Mouse (Mus musculus) liver, embryonic 15.5 days (tissue): ENCODE results near the gene Cmtr2. TPM values are rescaled to one million over a fixed set of nuclear protein-coding genes. Genes with fewer than 3 reads are reported as not detected.
A peak's percentile ranks its signal among the peaks of the same experiment; 100 is the strongest.

Experiments
- ATAC-seq: fragments of 200-750 bp; cut with Nextera tagmentation; 2 replicates; pipeline ENCODE4 v1.8.0; 2017; ENCODE audit warnings: moderate number of reproducible peaks, mild to moderate bottlenecking, moderate library complexity; ENCODE audit not compliant: insufficient read depth
- H3K27ac ChIP-seq: fragments of 300-500 bp; sonication (generic); replicated peaks from 2 replicates; pipeline ENCODE4 v1.5.1; 2015; ENCODE audit warnings: mild to moderate bottlenecking, inconsistent platforms
- H3K27me3 ChIP-seq: fragments of 300-500 bp; sonication (generic); 2 replicates; pipeline ENCODE4 v1.6.1; 2015; ENCODE audit warnings: mild to moderate bottlenecking, inconsistent platforms
- H3K36me3 ChIP-seq: fragments of 300-500 bp; sonication (generic); replicated peaks from 2 replicates; pipeline ENCODE4 v1.6.1; 2015; ENCODE audit warnings: moderate library complexity, mild to moderate bottlenecking, inconsistent platforms
- H3K4me1 ChIP-seq: fragments of 300-500 bp; sonication (generic); replicated peaks from 2 replicates; pipeline ENCODE4 v1.6.1; 2015; ENCODE audit warnings: inconsistent platforms
- H3K4me2 ChIP-seq: fragments of 300-500 bp; sonication (generic); 2 replicates; pipeline ENCODE4 v1.6.1; 2015; ENCODE audit warnings: moderate library complexity, mild to moderate bottlenecking, inconsistent platforms
- H3K4me3 ChIP-seq: fragments of 300-500 bp; sonication (generic); replicated peaks from 2 replicates; pipeline ENCODE4 v1.5.1; 2015; ENCODE audit warnings: mild to moderate bottlenecking, inconsistent platforms
- H3K9ac ChIP-seq: fragments of 300-500 bp; sonication (generic); 2 replicates; pipeline ENCODE4 v1.6.1; 2015; ENCODE audit warnings: moderate library complexity, mild to moderate bottlenecking, inconsistent platforms
- H3K9me3 ChIP-seq: fragments of 300-500 bp; sonication (generic); replicated peaks from 2 replicates; pipeline ENCODE4 v1.6.1; 2016; ENCODE audit warnings: inconsistent platforms
- WGBS: fragments of 180-500 bp; shearing (Covaris S2); methylation state at CpG from one replicate; pipeline ENCODE4 v1.1.7; 2015; ENCODE audit warnings: mixed read lengths; ENCODE audit not compliant: insufficient replicate concordance; 5-methylcytosine and 5-hydroxymethylcytosine counted together
- polyA plus RNA-seq: library from polyadenylated mRNA; unstranded; fragments of >200 nt; fragmentation: Nextera tagmentation; extraction: Ambion mirVana; gene quantifications from 2 replicates; pipeline ENCODE4 v1.2.1, GENCODE M21; 2015

The Cmtr2 gene
- polyA plus RNA-seq, 1 experiment from 2014 or later = 2.9 TPM

DNA sequence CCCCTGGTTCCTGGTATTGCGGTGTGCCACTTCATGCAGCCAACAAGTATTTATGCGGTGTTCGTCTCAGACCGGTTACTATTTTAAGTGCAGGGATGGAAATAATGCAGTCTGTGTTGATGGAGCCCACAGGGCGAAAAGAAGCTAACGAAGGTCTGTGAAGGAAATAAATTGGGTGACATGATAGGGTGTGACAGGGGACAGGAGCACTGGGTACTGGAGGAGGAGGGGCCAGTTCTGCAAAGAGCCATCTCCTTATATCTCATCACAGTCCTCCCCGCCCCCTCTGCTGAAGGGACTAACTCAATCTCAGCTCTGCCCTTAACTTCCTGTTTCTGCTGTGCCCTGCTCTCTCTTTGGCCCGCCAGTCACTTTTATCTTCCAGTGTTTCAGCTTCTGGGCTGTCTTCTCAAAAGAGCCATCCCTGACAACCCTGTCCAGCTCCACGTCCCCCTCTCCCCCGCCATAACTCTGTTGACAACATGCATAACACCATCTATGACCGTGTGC is 50.4 kb downstream of the Cmtr2 start:
- no peaks in the 10 kb centered on the region; the same call in 1 of the 2 replicates for H3K27me3 ChIP-seq
- no peak overlapping the region for H3K4me3 ChIP-seq
- H3K9me3 ChIP-seq = no peaks in the 10 kb centered on the region
- H3K4me2 ChIP-seq = no peak overlapping the region
- ATAC-seq = no peak
- H3K4me1 ChIP-seq = no peaks in the 10 kb centered on the region
- no peaks in the 10 kb centered on the region for H3K36me3 ChIP-seq
- WGBS = 43% methylated on average over 11 of the region's 11 CpGs
- H3K27ac ChIP-seq = no peak overlapping the region
- H3K9ac ChIP-seq = no peak overlapping the region

DNA sequence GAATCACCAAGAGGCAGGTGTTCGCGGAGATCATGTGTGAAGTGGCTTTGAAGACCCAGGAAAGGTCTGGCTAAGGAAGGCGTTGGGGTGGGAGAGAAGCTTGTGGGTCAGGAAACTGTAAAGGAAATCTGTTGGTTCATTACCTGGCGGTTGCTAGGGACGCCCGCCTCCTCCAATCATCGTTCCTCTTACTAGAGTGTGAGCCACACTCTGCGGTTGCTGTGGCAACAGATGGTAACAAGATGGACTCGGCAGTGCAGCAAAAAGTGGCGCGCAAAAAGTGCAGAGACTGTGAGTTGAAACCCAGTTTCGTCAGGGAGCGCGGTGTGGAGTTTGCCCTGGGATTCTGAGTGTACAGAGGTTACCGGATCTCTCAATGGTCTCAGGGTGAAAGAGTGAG is 51.3 kb downstream of the Cmtr2 start, which contains the start of gene Hydin:
Gene Hydin (plus strand): TSS at position 237 of the 400 bp plus-strand sequence.
- no peaks in the 10 kb centered on the region; the same call in 1 of the 2 replicates for H3K27me3 ChIP-seq
- peak within 1 kb of the TSS; percentile 43 for H3K4me2 ChIP-seq
- H3K4me3 ChIP-seq = no peak within 1 kb of the TSS
- H3K9me3 ChIP-seq = no peaks in the 10 kb centered on the region
- ATAC-seq = no peak
- no peak within 1 kb of the TSS for H3K27ac ChIP-seq
- H3K9ac ChIP-seq = no peak within 1 kb of the TSS
- no peaks in the 10 kb centered on the region for H3K36me3 ChIP-seq
- 1% methylated on average over 15 of the region's 15 CpGs for WGBS
- H3K4me1 ChIP-seq = no peaks in the 10 kb centered on the region

DNA sequence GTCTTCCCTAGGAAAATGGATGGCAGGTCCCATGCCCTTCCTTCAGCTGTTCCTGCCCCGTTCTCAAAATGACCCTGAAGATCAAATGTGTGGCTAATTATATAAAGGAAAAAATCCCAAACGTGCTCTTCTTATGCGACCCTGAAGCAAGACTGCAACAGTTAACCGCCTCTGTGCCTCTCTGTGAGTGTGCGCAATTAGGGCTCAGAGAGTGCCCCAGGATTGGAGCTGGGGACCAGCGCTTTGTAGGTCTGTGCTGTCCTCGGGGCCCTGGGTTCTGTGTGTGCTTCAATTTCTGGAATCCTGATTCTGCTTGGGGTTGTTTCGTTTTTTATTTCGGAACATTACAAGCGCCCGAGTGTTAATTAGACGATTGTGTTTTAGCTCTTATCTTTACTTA is 51.8 kb downstream of the Cmtr2 start:
- Histone ChIP-seq H3K9me3 (no peaks in the 10 kb centered on the region), H3K27ac (no peak overlapping the region), H3K9ac (no peak overlapping the region), H3K4me2 (peak overlapping the region; percentile 43), H3K4me1 (no peaks in the 10 kb centered on the region), H3K27me3 (no peaks in the 10 kb centered on the region; the same call in 1 of the 2 replicates), H3K36me3 (no peaks in the 10 kb centered on the region), H3K4me3 (no peak overlapping the region)
- no peak for ATAC-seq
- WGBS = 20% methylated on average over 12 of the region's 12 CpGs

DNA sequence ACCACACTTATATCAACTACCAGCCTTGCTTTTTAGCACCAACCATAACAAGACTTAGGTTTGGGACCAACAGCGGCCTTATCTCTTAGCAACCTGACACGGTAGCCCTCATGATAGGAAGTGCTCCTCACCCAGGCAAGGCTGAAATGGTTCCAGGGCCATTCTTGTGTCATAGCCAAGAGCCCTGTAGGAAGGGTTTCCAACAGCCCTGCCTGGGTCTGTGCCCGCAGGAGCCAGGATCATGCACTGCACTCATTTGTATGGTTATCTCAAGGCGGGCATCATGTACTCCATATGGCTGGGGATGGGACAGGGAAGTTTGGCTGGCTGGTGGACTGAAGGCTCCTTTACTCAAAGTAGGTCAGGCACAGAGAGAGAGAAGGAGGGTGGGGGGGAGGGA is 55.2 kb downstream of the Cmtr2 start:
- Histone ChIP-seq H3K4me3 (no peak overlapping the region), H3K4me2 (no peak overlapping the region), H3K36me3 (no peaks in the 10 kb centered on the region), H3K27me3 (no peaks in the 10 kb centered on the region; the same call in 1 of the 2 replicates), H3K9ac (no peak overlapping the region), H3K27ac (no peak overlapping the region), H3K4me1 (no peaks in the 10 kb centered on the region), H3K9me3 (no peaks in the 10 kb centered on the region)
- ATAC-seq = no peak
- 56% methylated on average over 4 of the region's 4 CpGs for WGBS

DNA sequence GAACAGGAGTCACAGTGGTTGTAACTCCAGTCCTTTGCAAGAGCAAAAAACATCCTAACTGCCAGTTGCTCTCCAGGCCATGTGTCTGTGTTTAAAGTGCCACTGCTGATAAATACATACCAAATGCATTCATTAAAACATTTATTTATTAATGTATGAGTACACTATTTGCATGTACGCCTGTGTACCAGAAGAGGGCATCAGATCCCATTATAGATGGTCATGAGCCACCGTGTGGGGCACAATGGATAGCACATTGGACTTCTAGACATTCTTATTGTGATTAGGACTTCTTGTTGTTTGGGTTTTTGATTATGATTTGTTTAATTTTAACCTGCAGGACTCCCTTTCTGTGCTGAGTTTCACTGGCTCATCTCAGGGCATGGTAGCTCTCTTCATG is 57.9 kb downstream of the Cmtr2 start:
- ATAC-seq = no peak
- WGBS = 46% methylated on average over 2 of the region's 2 CpGs
- no peaks in the 10 kb centered on the region for H3K4me1 ChIP-seq

More for the DNA sequence above, 57.9 kb downstream of the Cmtr2 start:
- H3K27ac ChIP-seq = no peak overlapping the region
- H3K27me3 ChIP-seq = no peaks in the 10 kb centered on the region
- H3K36me3 ChIP-seq = no peaks in the 10 kb centered on the region
- no peaks in the 10 kb centered on the region for H3K9me3 ChIP-seq
- no peak overlapping the region for H3K9ac ChIP-seq
- H3K4me2 ChIP-seq = no peak overlapping the region
- H3K4me3 ChIP-seq = no peak overlapping the region

Other genes starting within 250 kb of the Cmtr2 start
- 0.25 and 0.47 TPM in 2 replicates for gene Tat, start 225.2 kb upstream of the Cmtr2 start, polyA plus RNA-seq
- 0.09 TPM in 1 of 2 replicates, not detected in the other for gene Chst4, start 175.9 kb upstream of the Cmtr2 start, polyA plus RNA-seq
- gene Zfp612, start 135.9 kb upstream of the Cmtr2 start, polyA plus RNA-seq = 0.89 and 1.1 TPM in 2 replicates
- not detected in 2 replicates for gene Gm21964, start 114.5 kb upstream of the Cmtr2 start, polyA plus RNA-seq
- gene Gm17720, start 112.9 kb upstream of the Cmtr2 start, polyA plus RNA-seq = not detected in 2 replicates
- gene Calb2, start 47.5 kb upstream of the Cmtr2 start, polyA plus RNA-seq = not detected in 2 replicates
- 0.07 and 0.10 TPM in 2 replicates for gene Hydin, start 51.3 kb downstream of the Cmtr2 start, polyA plus RNA-seq